In genomic region chr10:69698699-69699098, GRCm38 (mm10) we compare ENCODE assay signal across 14 mouse cellular contexts.
"Had no signal": no experiment of that assay in that cellular context is flagged by ENCODE, and none has a peak within 500 bp of the region (broad histone marks: within the 10 kb centered on the region; RNA-seq: fewer than 3 reads in every experiment).

No protein-coding gene starts in this region.

- ATAC-seq: midbrain, embryonic 16.5 days had no signal

- DNase-seq: lung, adult 18-20 months; lung, embryonic 14.5 days; lung, postnatal 10 days; lung, postnatal 4 days; midbrain, embryonic 14.5 days; retina, postnatal 1 day; right cerebral cortex, adult 18-20 months; right cerebral cortex, postnatal 25 days; right cerebral cortex, postnatal 4 days; spleen, adult 18-20 months; thymus, adult 18-20 months; thymus, postnatal 14 days; thymus, postnatal 4 days had no signal
